Mouse (Mus musculus): ENCODE measurements around the gene Mafk. TPM values are rescaled to one million over a fixed set of nuclear protein-coding genes. Genes with fewer than 3 reads are reported as not detected.

The Mafk gene
- polyA plus RNA-seq, 1 experiment from 2014 or later, result 8.3 TPM

DNA sequence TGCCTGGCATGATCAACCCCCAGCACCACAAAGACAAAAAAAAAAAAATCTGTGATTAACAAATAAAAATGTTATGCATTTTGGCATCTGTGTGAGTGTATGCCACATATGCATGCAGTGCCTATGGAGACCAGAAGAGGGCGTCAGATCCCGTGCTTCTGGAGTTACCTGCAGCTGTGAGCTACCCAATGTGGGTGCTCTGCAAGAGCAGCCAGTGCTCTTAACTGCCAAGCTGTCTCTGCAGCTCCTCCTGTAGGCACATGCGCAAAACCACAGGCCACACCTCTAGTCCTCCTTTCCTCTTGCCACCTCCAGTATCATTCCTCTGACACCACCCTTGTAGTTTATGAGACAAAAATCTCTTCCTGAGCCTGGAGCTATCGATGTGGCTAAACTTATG lies 18.1 kb downstream of the Mafk start:
- H3K4me3 ChIP-seq (ENCODE audit: low read depth, low read length), result no peak overlapping the region
- 59% methylated on average over 4 of the region's 4 CpGs for WGBS
- H3K9me3 ChIP-seq (ENCODE audit: control insufficient read depth, low read length), result no peaks in the 10 kb centered on the region
- ATAC-seq (ENCODE audit: insufficient read depth, low FRiP score, low TSS enrichment) (no peak), DNase-seq (ENCODE audit: low spot score) (no peak)
- no peak overlapping the region for H3K4me2 ChIP-seq (ENCODE audit: low read depth)
- no peaks in the 10 kb centered on the region for H3K4me1 ChIP-seq (ENCODE audit: control insufficient read depth, insufficient read depth, low read length)
- H3K36me3 ChIP-seq (ENCODE audit: control insufficient read depth, insufficient read depth, low read length), result no peaks in the 10 kb centered on the region
- H3K27me3 ChIP-seq (ENCODE audit: control insufficient read depth, insufficient read depth, low read length), result peaks cover 15% of the 10 kb centered on the region
- H3K27ac ChIP-seq (ENCODE audit: low read depth, low read length), result no peak overlapping the region
- no peak overlapping the region for H3K9ac ChIP-seq (ENCODE audit: low read length)

DNA sequence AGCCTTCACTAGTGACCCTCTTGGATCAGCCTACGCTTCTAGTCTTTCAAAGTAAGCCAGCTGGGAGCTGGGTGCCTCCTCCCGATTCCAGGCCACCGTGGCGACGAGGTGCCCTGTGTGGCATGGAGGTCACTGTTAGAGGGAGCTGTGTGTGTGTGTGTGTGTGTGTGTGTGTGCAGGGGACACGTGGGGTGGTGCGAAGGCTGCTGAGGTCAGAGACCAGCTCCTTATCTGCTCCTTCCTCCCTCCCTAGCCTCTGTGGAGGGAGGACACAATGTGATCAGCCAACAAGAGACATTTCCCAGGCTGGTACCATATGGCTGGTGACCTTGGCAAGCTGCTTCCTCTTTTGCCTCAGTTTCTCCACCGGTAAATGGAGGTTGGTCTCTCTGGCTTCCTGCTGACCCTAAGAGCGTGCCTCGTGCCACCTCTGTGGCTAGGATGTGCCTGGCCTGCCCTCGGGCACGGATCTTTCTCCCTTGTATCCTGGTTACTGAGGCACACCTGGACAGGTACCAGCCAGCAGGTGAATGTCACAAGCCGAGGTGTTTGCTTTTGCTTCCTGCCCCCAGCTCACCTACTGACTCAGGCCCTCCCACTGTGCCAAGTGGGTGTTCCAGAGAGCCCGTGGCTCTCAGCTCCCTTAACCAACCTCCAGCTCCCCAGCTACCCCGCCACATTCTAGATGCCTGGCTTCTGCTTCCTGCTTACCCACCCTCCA lies 20.5 kb downstream of the Mafk start:
- no peak overlapping the region for H3K4me3 ChIP-seq (ENCODE audit: low read depth, low read length)
- H3K9me3 ChIP-seq (ENCODE audit: control insufficient read depth, low read length), result no peaks in the 10 kb centered on the region
- H3K36me3 ChIP-seq (ENCODE audit: control insufficient read depth, insufficient read depth, low read length), result no peaks in the 10 kb centered on the region
- ATAC-seq (ENCODE audit: insufficient read depth, low FRiP score, low TSS enrichment) (no peak), DNase-seq (ENCODE audit: low spot score) (no peak)
- H3K9ac ChIP-seq (ENCODE audit: low read length), result no peak overlapping the region
- H3K27me3 ChIP-seq (ENCODE audit: control insufficient read depth, insufficient read depth, low read length), result peaks cover 16% of the 10 kb centered on the region
- WGBS, result 84% methylated on average over 15 of the region's 15 CpGs
- no peaks in the 10 kb centered on the region for H3K4me1 ChIP-seq (ENCODE audit: control insufficient read depth, insufficient read depth, low read length)
- no peak overlapping the region for H3K4me2 ChIP-seq (ENCODE audit: low read depth)
- H3K27ac ChIP-seq (ENCODE audit: low read depth, low read length), result no peak overlapping the region

DNA sequence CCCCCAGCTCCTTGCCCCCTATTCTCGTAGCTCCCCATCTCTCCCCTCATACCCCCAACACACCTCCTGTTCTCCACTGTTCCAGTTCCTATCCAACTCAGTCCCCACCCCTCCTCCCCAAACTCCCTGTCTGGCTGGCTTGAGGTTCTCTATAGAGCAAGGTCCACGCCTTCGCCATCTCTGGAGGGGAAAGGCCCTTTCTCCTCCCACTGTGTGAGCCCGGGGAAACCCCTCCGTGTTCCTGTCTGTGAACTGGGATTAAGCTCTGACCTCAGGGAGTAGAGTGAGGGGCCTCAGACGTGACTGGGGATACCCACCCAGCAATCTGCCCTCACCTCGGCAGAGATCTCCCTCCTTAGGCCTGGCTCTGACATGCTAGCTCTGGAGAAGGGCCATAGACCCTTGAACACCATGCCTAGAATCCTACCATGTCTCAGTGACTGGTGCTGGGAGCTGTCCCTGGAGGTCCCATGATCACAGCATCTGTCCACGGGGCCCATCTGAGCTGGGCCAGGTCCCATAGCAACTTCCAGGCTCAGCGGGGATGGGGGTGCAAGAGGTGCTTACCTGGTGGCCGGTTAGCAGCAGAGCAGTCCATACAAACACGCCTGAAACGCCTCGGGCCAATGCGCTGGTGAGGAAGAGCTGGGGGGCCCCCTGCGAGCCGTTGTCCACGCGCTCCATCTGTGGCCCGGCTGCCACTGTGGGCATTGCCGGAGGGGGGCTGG lies 21.2 kb downstream of the Mafk start:
- no peaks in the 10 kb centered on the region for H3K4me1 ChIP-seq (ENCODE audit: control insufficient read depth, insufficient read depth, low read length)
- H3K9ac ChIP-seq (ENCODE audit: low read length), result no peak overlapping the region
- ATAC-seq (ENCODE audit: insufficient read depth, low FRiP score, low TSS enrichment) (no peak), DNase-seq (ENCODE audit: low spot score) (no peak)
- peaks cover 16% of the 10 kb centered on the region for H3K27me3 ChIP-seq (ENCODE audit: control insufficient read depth, insufficient read depth, low read length)
- WGBS, result 73% methylated on average over 20 of the region's 20 CpGs
- no peak overlapping the region for H3K4me3 ChIP-seq (ENCODE audit: low read depth, low read length)
- H3K9me3 ChIP-seq (ENCODE audit: control insufficient read depth, low read length), result no peaks in the 10 kb centered on the region
- H3K27ac ChIP-seq (ENCODE audit: low read depth, low read length), result no peak overlapping the region
- H3K4me2 ChIP-seq (ENCODE audit: low read depth), result no peak overlapping the region
- no peaks in the 10 kb centered on the region for H3K36me3 ChIP-seq (ENCODE audit: control insufficient read depth, insufficient read depth, low read length)

DNA sequence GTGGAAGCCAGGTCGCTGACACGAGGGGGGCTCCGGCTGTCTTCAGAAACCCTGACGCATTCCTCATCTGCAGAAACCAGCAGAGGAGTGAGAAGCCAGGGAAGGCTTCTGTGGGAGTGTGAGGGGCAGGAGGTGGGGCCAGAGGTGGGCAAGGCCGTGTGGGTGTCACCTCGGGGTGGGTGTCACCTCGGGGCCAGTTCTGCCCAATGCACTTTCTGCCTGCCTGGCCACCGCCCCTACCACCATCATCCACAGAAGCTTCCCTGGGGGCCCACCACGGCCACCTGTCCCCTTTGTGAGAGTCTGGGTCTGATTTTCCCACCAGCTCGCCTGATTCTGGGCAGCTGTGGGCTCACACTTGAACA lies 21.8 kb downstream of the Mafk start:
- WGBS, result 39% methylated on average over 10 of the region's 10 CpGs
- Histone ChIP-seq H3K4me2 (ENCODE audit: low read depth) (no peak overlapping the region), H3K27me3 (ENCODE audit: control insufficient read depth, insufficient read depth, low read length) (peaks cover 16% of the 10 kb centered on the region), H3K4me1 (ENCODE audit: control insufficient read depth, insufficient read depth, low read length) (no peaks in the 10 kb centered on the region), H3K27ac (ENCODE audit: low read depth, low read length) (no peak overlapping the region), H3K9ac (ENCODE audit: low read length) (no peak overlapping the region), H3K4me3 (ENCODE audit: low read depth, low read length) (no peak overlapping the region), H3K9me3 (ENCODE audit: control insufficient read depth, low read length) (no peaks in the 10 kb centered on the region), H3K36me3 (ENCODE audit: control insufficient read depth, insufficient read depth, low read length) (no peaks in the 10 kb centered on the region)
- ATAC-seq (ENCODE audit: insufficient read depth, low FRiP score, low TSS enrichment) (no peak), DNase-seq (ENCODE audit: low spot score) (no peak)

DNA sequence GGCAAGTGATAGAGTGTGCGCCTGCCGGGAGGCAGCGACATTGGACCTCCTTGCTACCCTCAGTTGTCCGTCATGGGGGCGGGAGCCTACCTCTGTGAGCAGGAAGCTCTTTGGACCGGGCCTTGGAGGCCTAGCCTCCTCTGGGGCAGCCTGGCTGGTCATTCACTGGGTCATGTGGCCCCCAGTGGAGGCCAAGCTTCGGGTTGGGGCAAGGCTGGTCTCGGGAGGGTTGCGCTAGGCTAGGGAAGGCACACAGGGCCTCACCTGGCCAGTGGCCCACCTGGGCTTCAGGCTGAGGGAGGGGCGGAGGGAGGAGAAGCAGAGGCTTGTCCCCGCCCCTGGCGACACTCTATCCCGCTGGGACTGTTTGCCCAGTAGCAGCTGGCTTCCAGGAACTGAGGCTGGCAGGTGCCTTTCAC lies 22.7 kb downstream of the Mafk start:
- no peak for DNase-seq (ENCODE audit: low spot score)
- no peak overlapping the region for H3K9ac ChIP-seq (ENCODE audit: low read length)
- H3K4me2 ChIP-seq (ENCODE audit: low read depth), result no peak overlapping the region
- no peaks in the 10 kb centered on the region for H3K9me3 ChIP-seq (ENCODE audit: control insufficient read depth, low read length)
- no peaks in the 10 kb centered on the region for H3K36me3 ChIP-seq (ENCODE audit: control insufficient read depth, insufficient read depth, low read length)
- H3K4me1 ChIP-seq (ENCODE audit: control insufficient read depth, insufficient read depth, low read length), result no peaks in the 10 kb centered on the region
- 10% methylated on average over 13 of the region's 13 CpGs for WGBS
- no peak overlapping the region for H3K27ac ChIP-seq (ENCODE audit: low read depth, low read length)
- ATAC-seq (ENCODE audit: insufficient read depth, low FRiP score, low TSS enrichment), result no peak
- H3K4me3 ChIP-seq (ENCODE audit: low read depth, low read length), result no peak overlapping the region
- peaks cover 16% of the 10 kb centered on the region for H3K27me3 ChIP-seq (ENCODE audit: control insufficient read depth, insufficient read depth, low read length)

DNA sequence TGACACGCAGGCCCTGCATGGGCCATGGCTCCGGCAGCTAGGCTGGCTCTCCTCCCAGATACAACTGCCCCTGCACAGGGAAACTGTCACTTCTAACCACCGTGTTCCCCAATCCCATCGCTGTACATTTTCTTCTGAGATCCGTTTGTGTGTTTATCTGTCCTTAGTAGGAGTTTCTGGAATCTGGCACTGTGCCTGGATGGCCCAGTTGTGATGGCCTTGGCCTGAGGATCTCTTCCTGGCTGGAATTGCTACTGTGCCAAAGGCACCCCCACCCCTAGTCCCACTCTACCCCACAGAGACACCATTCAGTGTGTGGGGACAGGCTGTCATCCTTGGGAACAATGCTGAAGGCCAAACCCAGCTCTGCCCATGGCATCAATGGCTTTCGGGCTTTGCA lies 24.7 kb downstream of the Mafk start:
- no peak overlapping the region for H3K9ac ChIP-seq (ENCODE audit: low read length)
- H3K9me3 ChIP-seq (ENCODE audit: control insufficient read depth, low read length), result no peaks in the 10 kb centered on the region
- no peak overlapping the region for H3K4me3 ChIP-seq (ENCODE audit: low read depth, low read length)
- H3K27me3 ChIP-seq (ENCODE audit: control insufficient read depth, insufficient read depth, low read length), result peaks cover 16% of the 10 kb centered on the region
- no peaks in the 10 kb centered on the region for H3K4me1 ChIP-seq (ENCODE audit: control insufficient read depth, insufficient read depth, low read length)
- H3K4me2 ChIP-seq (ENCODE audit: low read depth), result no peak overlapping the region
- H3K36me3 ChIP-seq (ENCODE audit: control insufficient read depth, insufficient read depth, low read length), result no peaks in the 10 kb centered on the region
- no peak for DNase-seq (ENCODE audit: low spot score)
- ATAC-seq (ENCODE audit: insufficient read depth, low FRiP score, low TSS enrichment), result no peak
- no peak overlapping the region for H3K27ac ChIP-seq (ENCODE audit: low read depth, low read length)
- 81% methylated on average over 6 of the region's 6 CpGs for WGBS

DNA sequence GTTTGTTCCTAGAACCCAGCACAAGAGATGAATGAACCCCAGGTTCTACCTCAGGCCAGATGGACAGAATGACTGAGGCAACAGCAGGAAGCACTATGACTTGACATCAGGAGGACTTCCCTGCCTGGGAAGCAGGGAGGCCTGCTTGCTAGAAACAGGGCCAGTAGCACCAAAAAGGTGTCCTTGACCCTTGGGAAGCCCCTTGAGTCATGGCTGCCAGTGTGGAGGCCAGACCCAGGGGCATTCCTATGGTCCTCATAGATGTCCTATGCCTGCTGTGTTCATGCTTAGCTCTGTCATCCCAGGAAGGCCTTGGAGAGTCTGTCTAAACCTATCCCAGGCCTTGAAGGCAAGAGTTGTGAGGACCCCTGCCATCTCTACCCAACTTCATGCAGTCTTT lies 25.1 kb downstream of the Mafk start:
- H3K4me1 ChIP-seq (ENCODE audit: control insufficient read depth, insufficient read depth, low read length), result no peaks in the 10 kb centered on the region
- peaks cover 16% of the 10 kb centered on the region for H3K27me3 ChIP-seq (ENCODE audit: control insufficient read depth, insufficient read depth, low read length)
- no peak overlapping the region for H3K4me3 ChIP-seq (ENCODE audit: low read depth, low read length)
- no peaks in the 10 kb centered on the region for H3K9me3 ChIP-seq (ENCODE audit: control insufficient read depth, low read length)
- H3K27ac ChIP-seq (ENCODE audit: low read depth, low read length), result no peak overlapping the region
- H3K9ac ChIP-seq (ENCODE audit: low read length), result no peak overlapping the region
- no peaks in the 10 kb centered on the region for H3K36me3 ChIP-seq (ENCODE audit: control insufficient read depth, insufficient read depth, low read length)
- DNase-seq (ENCODE audit: low spot score), result no peak
- no peak overlapping the region for H3K4me2 ChIP-seq (ENCODE audit: low read depth)
- no peak for ATAC-seq (ENCODE audit: insufficient read depth, low FRiP score, low TSS enrichment)

DNA sequence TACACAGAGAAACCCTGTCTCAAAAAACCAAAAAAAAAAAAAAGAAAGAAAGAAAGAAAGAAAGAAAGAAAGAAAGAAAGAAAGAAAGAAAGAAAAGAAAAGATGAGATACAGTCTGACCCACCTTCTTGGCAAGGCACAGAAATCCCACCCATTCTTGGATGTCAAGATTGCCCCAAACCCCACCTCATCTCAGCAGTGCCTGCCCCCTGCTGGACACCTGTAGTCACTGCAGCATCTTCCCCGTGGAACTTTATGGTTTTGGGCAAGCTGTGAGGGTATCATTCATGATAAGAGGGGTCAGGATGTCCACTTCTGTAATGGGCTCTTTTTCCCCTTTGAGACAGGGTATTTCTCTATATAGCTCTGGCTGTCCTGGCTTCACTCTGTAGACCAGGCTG lies 26.0 kb downstream of the Mafk start:
- no peak for ATAC-seq (ENCODE audit: insufficient read depth, low FRiP score, low TSS enrichment)
- WGBS, result 6% methylated on average over 1 of the region's 1 CpGs

DNA sequence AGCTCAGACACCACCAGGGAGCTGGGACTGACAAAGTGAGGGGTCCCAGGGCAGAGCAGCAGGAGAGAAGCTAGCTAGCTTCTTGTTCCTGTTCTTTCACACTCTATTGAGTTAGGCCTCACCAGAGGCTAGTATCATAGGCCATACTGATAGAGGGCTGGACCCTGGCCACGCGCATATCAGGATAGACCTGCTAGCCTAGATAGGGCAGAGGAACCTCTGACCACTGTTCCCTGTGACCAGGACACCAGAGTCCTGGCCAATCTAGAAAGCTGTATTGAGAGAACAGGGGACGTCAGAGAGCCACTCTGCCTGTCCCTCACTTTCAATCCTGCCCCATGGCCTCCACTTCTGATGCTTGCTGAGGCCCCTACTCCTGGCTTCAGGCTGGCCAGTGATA lies 26.7 kb downstream of the Mafk start:
- no peak overlapping the region for H3K27ac ChIP-seq (ENCODE audit: low read depth, low read length)
- no peak overlapping the region for H3K4me2 ChIP-seq (ENCODE audit: low read depth)
- ATAC-seq (ENCODE audit: insufficient read depth, low FRiP score, low TSS enrichment) (no peak), DNase-seq (ENCODE audit: low spot score) (no peak)
- no peaks in the 10 kb centered on the region for H3K9me3 ChIP-seq (ENCODE audit: control insufficient read depth, low read length)
- peaks cover under 1% of the 10 kb centered on the region; the same call in 1 of the 2 replicates for H3K36me3 ChIP-seq (ENCODE audit: control insufficient read depth, insufficient read depth, low read length)
- no peak overlapping the region for H3K4me3 ChIP-seq (ENCODE audit: low read depth, low read length)
- H3K4me1 ChIP-seq (ENCODE audit: control insufficient read depth, insufficient read depth, low read length), result no peaks in the 10 kb centered on the region
- 81% methylated on average over 3 of the region's 3 CpGs for WGBS
- peaks cover 12% of the 10 kb centered on the region for H3K27me3 ChIP-seq (ENCODE audit: control insufficient read depth, insufficient read depth, low read length)
- no peak overlapping the region for H3K9ac ChIP-seq (ENCODE audit: low read length)

More for the DNA sequence above, 26.0 kb downstream of the Mafk start:
- Histone ChIP-seq H3K4me3 (ENCODE audit: low read depth, low read length) (no peak overlapping the region), H3K4me1 (ENCODE audit: control insufficient read depth, insufficient read depth, low read length) (no peaks in the 10 kb centered on the region), H3K27ac (ENCODE audit: low read depth, low read length) (no peak overlapping the region), H3K36me3 (ENCODE audit: control insufficient read depth, insufficient read depth, low read length) (no peaks in the 10 kb centered on the region), H3K9me3 (ENCODE audit: control insufficient read depth, low read length) (no peaks in the 10 kb centered on the region), H3K27me3 (ENCODE audit: control insufficient read depth, insufficient read depth, low read length) (peaks cover 16% of the 10 kb centered on the region), H3K9ac (ENCODE audit: low read length) (no peak overlapping the region), H3K4me2 (ENCODE audit: low read depth) (no peak overlapping the region)
- no peak for DNase-seq (ENCODE audit: low spot score)

Measured in neural tube, embryonic 11.5 days (tissue).